Mouse (Mus musculus): Measurements from ENCODE around the gene Ifitm6.
A peak's percentile ranks its signal among the peaks of the same experiment; 100 is the strongest.

GRCm38 (mm10) chr7:141000881-141001708 lies 16.6 kb downstream of the Ifitm6 start:
- TF ChIP-seq POLR2A (IDR thresholded peaks at IDR 0.05; ENCODE audit: low read depth, low read length) (peak; percentile 37; the same call in 1 of the 2 replicates), MEF2A (IDR thresholded peaks at IDR 0.05; ENCODE audit: borderline replicate concordance, low read depth, low read length) (no peak), RCOR1 (conservative IDR thresholded peaks at IDR 0.05; ENCODE audit: low read depth, low read length) (no peak), MXI1 (IDR thresholded peaks at IDR 0.05; ENCODE audit: low read depth, low read length) (no peak), EP300 (IDR thresholded peaks at IDR 0.05; ENCODE audit: low read length) (no peak), GABPA (IDR thresholded peaks at IDR 0.05; ENCODE audit: insufficient replicate concordance, low read depth, low read length) (no peak), ZNF384 (IDR thresholded peaks at IDR 0.05; ENCODE audit: low read depth, low read length) (peak; percentile 85), MAFK (IDR thresholded peaks at IDR 0.05; ENCODE audit: insufficient replicate concordance, low read length) (no peak), RAD21 (IDR thresholded peaks at IDR 0.05; ENCODE audit: low read depth, low read length) (peak; percentile 10), CTCF (conservative IDR thresholded peaks at IDR 0.05 in 1 of 2, IDR thresholded peaks at IDR 0.05 in 1 of 2; ENCODE audit: low read depth in 2 of 2, low read length in 2 of 2) (peak in 1 of 2 experiments; percentile 55; a peak in 2 of 4 replicates), CHD2 (IDR thresholded peaks at IDR 0.05; ENCODE audit: low read length) (no peak), USF2 (conservative IDR thresholded peaks at IDR 0.05; ENCODE audit: low read depth, low read length) (no peak)
